In genomic region chr6:128375192-128375591, GRCm38 (mm10) we compare ENCODE assay signal across 9 mouse cellular contexts. TPM values are rescaled to one million over a fixed set of nuclear protein-coding genes. Genes with fewer than 3 reads are reported as not detected.
DNase-seq lines count a peak whose midpoint lies in the region; ATAC-seq and TF ChIP-seq lines count a peak whose summit lies in the region.
"Had no signal": no experiment of that assay in that cellular context is flagged by ENCODE, and none has a peak within 500 bp of the region (broad histone marks: within the 10 kb centered on the region; RNA-seq: fewer than 3 reads in every experiment).

Gene Tex52 (plus strand): TSS chr6:128375456.
Gene Gm44596 (plus strand): TSS chr6:128375503.

- no peaks in the 10 kb centered on the region for H3K9me3 ChIP-seq in embryonic facial prominence, embryonic 10.5 days
- H3K9me3 ChIP-seq in heart, embryonic 14.5 days (ENCODE audit: control insufficient read depth, low read length), result no peaks in the 10 kb centered on the region

- peaks cover 24% of the 10 kb centered on the region for H3K4me1 ChIP-seq in embryonic facial prominence, embryonic 10.5 days
- peaks cover 0 to 4% of the 10 kb centered on the region in 2 experiments; a peak in 1 of 4 replicates for H3K4me1 ChIP-seq in heart, embryonic 14.5 days (ENCODE audit: control insufficient read depth in 2 of 2, insufficient read depth in 2 of 2, low read length in 2 of 2)
- peaks cover 16% of the 10 kb centered on the region for H3K4me1 ChIP-seq in olfactory bulb, adult 2 months (ENCODE audit: control insufficient read depth, insufficient read depth, low read length)

- peak; percentile 40; the same call in 1 of the 2 replicates for ATAC-seq in heart, embryonic 14.5 days (ENCODE audit: insufficient number of reproducible peaks, insufficient read depth, low FRiP score, low read depth)
- ATAC-seq in megakaryocyte-erythroid progenitor cell, adult 5-6 weeks (replicated peaks; ENCODE audit: low FRiP score, low TSS enrichment, poor library complexity, severe bottlenecking), result no peak

- H3K9ac ChIP-seq in heart, embryonic 14.5 days (ENCODE audit: low read length), result no peak within 1 kb of the TSS

- peak within 1 kb of the TSS; percentile 48; the same call in 1 of the 2 replicates for H3K27ac ChIP-seq in embryonic facial prominence, embryonic 10.5 days (replicated peaks)
- H3K27ac ChIP-seq in heart, embryonic 14.5 days (replicated peaks in 1 of 2; ENCODE audit: control insufficient read depth in 1 of 2, insufficient read depth in 1 of 2, low read depth in 2 of 2, low read length in 2 of 2), result no peak within 1 kb of the TSS; a peak in 1 of 4 replicates
- H3K27ac ChIP-seq in olfactory bulb, adult 2 months (ENCODE audit: insufficient read depth, low read depth, low read length), result peak within 1 kb of the TSS; percentile 78

- DNase-seq in R1 (ENCODE audit: low read depth, low spot score), result peak; percentile 61
- DNase-seq in embryonic facial prominence, embryonic 10.5 days (ENCODE audit: low spot score), result peak; percentile 64
- peak; percentile 71 for DNase-seq in layer of hippocampus, adult 9-11 months
- DNase-seq in thymus, postnatal 10 days (ENCODE audit: low spot score in 2 of 2), result no peak
- DNase-seq in adrenal gland, postnatal 4 days (ENCODE audit: low spot score in 2 of 2), result no peak

- no peak for TF ChIP-seq POLR2A in olfactory bulb, adult 2 months (IDR thresholded peaks at IDR 0.05; ENCODE audit: insufficient read depth, low read depth, low read length)

- peak within 1 kb of the TSS; percentile 22; the same call in 1 of the 2 replicates for H3K4me3 ChIP-seq in embryonic facial prominence, embryonic 10.5 days
- no peak within 1 kb of the TSS for H3K4me3 ChIP-seq in heart, embryonic 14.5 days (ENCODE audit: control insufficient read depth in 1 of 2, insufficient read depth in 1 of 2, low read depth in 1 of 2, low read length in 2 of 2)
- no peak within 1 kb of the TSS for H3K4me3 ChIP-seq in olfactory bulb, adult 2 months (ENCODE audit: insufficient read depth, low read depth, low read length)

- 36% methylated on average over 6 of the region's 6 CpGs for WGBS in embryonic facial prominence, embryonic 10.5 days
- WGBS in heart, embryonic 14.5 days, result 37% methylated on average over 5 of the region's 6 CpGs
- WGBS in olfactory bulb, adult 2 months, result 17% methylated on average over 6 of the region's 6 CpGs

- peaks cover 75% of the 10 kb centered on the region for H3K36me3 ChIP-seq in embryonic facial prominence, embryonic 10.5 days (replicated peaks)
- peaks cover 62% of the 10 kb centered on the region for H3K36me3 ChIP-seq in heart, embryonic 14.5 days (ENCODE audit: control insufficient read depth, insufficient read depth, low read length)

- no peaks in the 10 kb centered on the region for H3K27me3 ChIP-seq in embryonic facial prominence, embryonic 10.5 days (replicated peaks; ENCODE audit: low read depth, poor library complexity, severe bottlenecking)
- H3K27me3 ChIP-seq in heart, embryonic 14.5 days (ENCODE audit: control insufficient read depth, insufficient read depth, low read length), result no peaks in the 10 kb centered on the region

- H3K4me2 ChIP-seq in heart, embryonic 14.5 days (ENCODE audit: low read length), result no peak within 1 kb of the TSS

- TF ChIP-seq CTCF in olfactory bulb, adult 2 months (IDR thresholded peaks at IDR 0.05; ENCODE audit: insufficient read depth, low read depth, low read length), result no peak

RNA-seq across cellular contexts. Expression of gene Tex52, which starts in this region (rescaled TPM):
- polyA plus RNA-seq in embryonic facial prominence, embryonic 10.5 days (2016; fragmentation: Nextera tagmentation; extraction: Ambion mirVana), result 0.18 and 0.55 TPM in 2 replicates
- polyA plus RNA-seq in heart, embryonic 14.5 days (2014; fragmentation: Nextera tagmentation; extraction: Ambion mirVana), result 0.15 and 0.27 TPM in 2 replicates
- not detected in 2 replicates for polyA plus RNA-seq in olfactory bulb, adult 2 months (2012; ENCODE audit: insufficient read depth, insufficient read length, low replicate concordance, missing spikeins)
- total RNA-seq in megakaryocyte-erythroid progenitor cell, adult 5-6 weeks (2014; fragmentation: Nextera tagmentation), result 0.87 TPM in 1 of 2 replicates, not detected in the other
- 1.3 TPM in 1 of 2 replicates, not detected in the other for total RNA-seq in megakaryocyte-erythroid progenitor cell, adult 5-6 weeks (2017)
- total RNA-seq in adrenal gland, postnatal 4 days (2021), result not detected
- total RNA-seq: neutrophil, adult 5-6 weeks had no signal

RNA-seq across cellular contexts. Expression of gene Gm44596, which starts in this region (rescaled TPM):
- polyA plus RNA-seq in embryonic facial prominence, embryonic 10.5 days (2016; fragmentation: Nextera tagmentation; extraction: Ambion mirVana), result not detected in 2 replicates
- polyA plus RNA-seq in heart, embryonic 14.5 days (2014; fragmentation: Nextera tagmentation; extraction: Ambion mirVana), result not detected in 2 replicates
- not detected in 2 replicates for polyA plus RNA-seq in olfactory bulb, adult 2 months (2012; ENCODE audit: insufficient read depth, insufficient read length, low replicate concordance, missing spikeins)
- not detected in 2 replicates for total RNA-seq in megakaryocyte-erythroid progenitor cell, adult 5-6 weeks (2014; fragmentation: Nextera tagmentation)
- not detected in 2 replicates for total RNA-seq in megakaryocyte-erythroid progenitor cell, adult 5-6 weeks (2017)
- total RNA-seq in adrenal gland, postnatal 4 days (2021), result not detected
- total RNA-seq: neutrophil, adult 5-6 weeks had no signal

Comparison
In these comparisons a context has a peak if more than half of its experiments do, and no peak if none do; other contexts are left out.
1. Peak in DNase-seq, H3K4me3 ChIP-seq and H3K27ac ChIP-seq in embryonic facial prominence, embryonic 10.5 days; RNA of the genes that start here not detected or under 1 TPM.
2. Peak in ATAC-seq in heart, embryonic 14.5 days; RNA of the genes that start here not detected or under 1 TPM.
3. DNase-seq: peak in R1 (single experiment) and layer of hippocampus, adult 9-11 months (single experiment); none in thymus, postnatal 10 days (0 of 2) and adrenal gland, postnatal 4 days (0 of 2).